Mouse (Mus musculus) CD4-positive, CD25-positive, alpha-beta regulatory T cell, adult 4 months (primary cell): ENCODE results near the gene Neurog3. TPM values are rescaled to one million over a fixed set of nuclear protein-coding genes. Genes with fewer than 3 reads are reported as not detected.

Experiments
- ATAC-seq: one replicate; pipeline ENCODE4 v1.8.0; 2017
- polyA plus RNA-seq, 2 experiments: library from polyadenylated mRNA; unstranded; fragments of 100-300 nt; shearing (Covaris generic); gene quantifications; one replicate each; pipeline ENCODE4 v1.2.1; 2017

Gene Neurog3
- polyA plus RNA-seq, 2 experiments from 2014 or later: not detected

GRCm38 (mm10) chr10:62138040-62138439 is 5.2 kb downstream of the Neurog3 start:
- ATAC-seq: no peak

GRCm38 (mm10) chr10:62143820-62144219 is 10.9 kb downstream of the Neurog3 start, which contains the start of gene Fam241b:
Gene Fam241b, minus strand, starts transcription at chr10:62143920.
- ATAC-seq: no peak

GRCm38 (mm10) chr10:62145957-62146356 is 13.1 kb downstream of the Neurog3 start:
- no peak for ATAC-seq

- no peak for ATAC-seq
Measured at GRCm38 (mm10) chr10:62147466-62148248, 14.8 kb downstream of the Neurog3 start.

- no peak for ATAC-seq
Measured at GRCm38 (mm10) chr10:62149929-62150328, 17.0 kb downstream of the Neurog3 start.

- ATAC-seq: no peak
Measured at GRCm38 (mm10) chr10:62162410-62162809, 29.5 kb downstream of the Neurog3 start.

- no peak for ATAC-seq
Measured at GRCm38 (mm10) chr10:62172841-62173553, 40.1 kb downstream of the Neurog3 start.

GRCm38 (mm10) chr10:62173941-62174448 is 41.1 kb downstream of the Neurog3 start:
- no peak for ATAC-seq

GRCm38 (mm10) chr10:62174533-62175313 is 41.8 kb downstream of the Neurog3 start:
- no peak for ATAC-seq

GRCm38 (mm10) chr10:62179944-62180343 is 47.1 kb downstream of the Neurog3 start:
- ATAC-seq: no peak

GRCm38 (mm10) chr10:62181701-62182100 is 48.8 kb downstream of the Neurog3 start:
- no peak for ATAC-seq

GRCm38 (mm10) chr10:62182471-62183014 is 49.7 kb downstream of the Neurog3 start:
- ATAC-seq: no peak

GRCm38 (mm10) chr10:62183053-62183452 is 50.2 kb downstream of the Neurog3 start:
- peak; percentile 88 for ATAC-seq

Other genes with a start within 250 kb of the Neurog3 start
- gene Col13a1, start 154.0 kb upstream of the Neurog3 start, polyA plus RNA-seq: not detected
- 1 to 10 TPM; 5.8 to 6.8 TPM for gene Fam241b, start 10.8 kb downstream of the Neurog3 start, polyA plus RNA-seq
- under 1 TPM; 0.16 to 0.17 TPM for gene Tspan15, start 98.2 kb downstream of the Neurog3 start, polyA plus RNA-seq
- gene Tacr2, start 119.3 kb downstream of the Neurog3 start, polyA plus RNA-seq: not detected
- 100 to 1,000 TPM in 1 of 2 experiments, 10 to 100 TPM in 1; 69.6 to 103 TPM for gene Hk1, start 246.8 kb downstream of the Neurog3 start, polyA plus RNA-seq